Mouse (Mus musculus): ENCODE measurements around the gene Tepp. TPM values are rescaled to one million over a fixed set of nuclear protein-coding genes. Genes with fewer than 3 reads are reported as not detected.

The Tepp gene
- polyA plus RNA-seq, 1 experiment from 2014 or later: not detected

DNA sequence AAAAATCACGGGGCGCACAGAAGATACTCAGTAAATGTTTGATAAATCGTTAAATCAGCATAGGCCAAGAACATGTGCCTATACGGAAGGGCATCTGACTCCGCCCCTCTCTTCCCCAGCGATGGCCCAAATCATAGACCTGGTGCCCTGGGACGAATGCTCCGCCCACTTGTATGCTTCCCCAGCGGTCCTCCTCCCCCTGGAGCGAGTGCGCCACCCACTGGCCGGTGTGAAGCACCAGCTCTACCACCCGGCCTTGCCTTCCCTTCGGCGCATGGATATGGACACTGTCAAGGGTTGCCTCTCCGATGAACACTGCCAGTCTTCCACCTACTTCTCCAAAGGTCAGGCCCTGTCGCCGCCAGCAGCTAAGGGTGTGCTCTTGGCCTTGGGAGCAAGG, 2.5 kb downstream of the Tepp start:
- ATAC-seq (replicated peaks; ENCODE audit: low FRiP score): peak; percentile 34; the same call in 1 of the 2 replicates
- Histone ChIP-seq H3K36me3 (no peaks in the 10 kb centered on the region), H3K4me3 (replicated peaks) (no peak overlapping the region), H3K27me3 (0 out of 2 replicates have a peak, but pooled peaks cover 5% of the 10 kb centered on the region), H3K9me3 (replicated peaks) (0 out of 2 replicates have a peak, but pooled peaks cover 2% of the 10 kb centered on the region), H3K4me1 (no peaks in the 10 kb centered on the region), H3K9ac (no peak overlapping the region), H3K4me2 (no peak overlapping the region), H3K27ac (no peak overlapping the region)
- WGBS: 73% methylated on average over 18 of the region's 18 CpGs

DNA sequence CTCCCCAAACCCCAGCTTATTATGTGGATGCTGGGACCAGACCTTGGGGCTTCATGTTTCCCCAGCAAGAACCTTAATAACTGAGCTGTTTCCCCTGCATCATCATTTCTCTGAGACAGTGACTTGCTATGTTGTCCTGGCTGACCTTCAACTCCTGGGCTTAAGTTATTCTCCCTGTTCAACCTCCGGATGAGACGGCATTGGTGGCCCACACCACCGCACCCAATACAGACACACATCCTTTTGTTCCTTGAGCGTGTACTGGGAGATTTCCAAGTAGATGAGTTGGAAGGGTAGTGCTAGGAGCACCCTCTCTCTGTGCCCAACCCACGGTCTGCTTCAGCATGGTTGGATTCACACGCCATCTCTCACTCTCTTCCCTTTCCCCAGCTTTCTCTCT, 3.5 kb downstream of the Tepp start:
- no peak for ATAC-seq (replicated peaks; ENCODE audit: low FRiP score)
- no peaks in the 10 kb centered on the region for H3K36me3 ChIP-seq
- WGBS: 90% methylated on average over 6 of the region's 6 CpGs
- no peak overlapping the region for H3K4me3 ChIP-seq (replicated peaks)
- 0 out of 2 replicates have a peak, but pooled peaks cover 5% of the 10 kb centered on the region for H3K27me3 ChIP-seq
- no peaks in the 10 kb centered on the region for H3K4me1 ChIP-seq
- H3K9ac ChIP-seq: no peak overlapping the region
- H3K27ac ChIP-seq: no peak overlapping the region
- 0 out of 2 replicates have a peak, but pooled peaks cover 2% of the 10 kb centered on the region for H3K9me3 ChIP-seq (replicated peaks)
- H3K4me2 ChIP-seq: no peak overlapping the region

DNA sequence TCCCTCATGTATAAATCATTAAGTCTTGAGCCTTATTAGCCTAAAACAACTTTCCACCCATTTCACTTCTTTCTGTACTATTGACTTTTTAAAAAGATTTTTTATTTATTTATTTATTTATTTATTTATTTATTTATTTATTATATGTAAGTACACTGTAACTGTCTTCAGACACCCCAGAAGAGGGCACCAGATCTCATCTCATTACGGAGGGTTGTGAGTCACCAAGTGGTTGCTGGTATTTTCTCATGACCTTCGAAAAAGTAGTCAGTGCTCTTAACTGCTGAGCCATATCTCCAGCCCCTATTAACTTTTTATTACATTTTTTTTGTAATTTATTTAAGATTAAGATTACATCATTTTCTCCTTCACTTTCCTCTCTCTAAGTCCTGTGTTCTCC, 4.3 kb downstream of the Tepp start:
- H3K4me1 ChIP-seq: peaks cover under 1% of the 10 kb centered on the region; the same call in 1 of the 2 replicates
- H3K36me3 ChIP-seq: no peaks in the 10 kb centered on the region
- no peak for ATAC-seq (replicated peaks; ENCODE audit: low FRiP score)
- 0 out of 2 replicates have a peak, but pooled peaks cover 5% of the 10 kb centered on the region for H3K27me3 ChIP-seq
- H3K4me3 ChIP-seq (replicated peaks): no peak overlapping the region
- H3K9ac ChIP-seq: no peak overlapping the region
- no peak overlapping the region for H3K27ac ChIP-seq
- 65% methylated on average over 2 of the region's 2 CpGs for WGBS
- no peak overlapping the region for H3K4me2 ChIP-seq
- 0 out of 2 replicates have a peak, but pooled peaks cover 2% of the 10 kb centered on the region for H3K9me3 ChIP-seq (replicated peaks)

DNA sequence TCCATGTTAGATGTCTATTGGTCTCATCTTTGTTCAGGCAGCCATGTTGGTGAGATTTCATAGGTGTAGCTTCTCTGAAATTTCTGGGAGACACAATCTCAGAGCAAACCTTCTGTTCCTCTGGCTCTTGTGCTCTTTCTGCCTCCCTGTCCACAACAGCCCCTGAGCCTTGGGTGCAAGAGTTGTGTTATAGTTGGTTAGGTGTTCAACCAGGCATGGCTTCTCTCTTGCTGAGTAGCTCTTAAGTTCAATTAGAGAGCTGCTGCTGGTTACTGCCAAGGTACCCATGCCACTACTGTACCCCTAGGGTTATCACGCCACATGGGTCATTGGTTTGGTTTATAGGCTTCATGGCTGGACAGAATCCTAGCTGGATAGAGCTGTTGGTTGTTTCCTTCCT, 5.0 kb downstream of the Tepp start:
- Histone ChIP-seq H3K27ac (no peak overlapping the region), H3K9ac (no peak overlapping the region), H3K4me2 (no peak overlapping the region), H3K9me3 (replicated peaks) (0 out of 2 replicates have a peak, but pooled peaks cover 2% of the 10 kb centered on the region), H3K4me1 (peaks cover 7% of the 10 kb centered on the region), H3K4me3 (replicated peaks) (no peak overlapping the region), H3K36me3 (no peaks in the 10 kb centered on the region), H3K27me3 (0 out of 2 replicates have a peak, but pooled peaks cover 5% of the 10 kb centered on the region)
- WGBS: 78% methylated on average over 1 of the region's 1 CpGs
- ATAC-seq (replicated peaks; ENCODE audit: low FRiP score): no peak

DNA sequence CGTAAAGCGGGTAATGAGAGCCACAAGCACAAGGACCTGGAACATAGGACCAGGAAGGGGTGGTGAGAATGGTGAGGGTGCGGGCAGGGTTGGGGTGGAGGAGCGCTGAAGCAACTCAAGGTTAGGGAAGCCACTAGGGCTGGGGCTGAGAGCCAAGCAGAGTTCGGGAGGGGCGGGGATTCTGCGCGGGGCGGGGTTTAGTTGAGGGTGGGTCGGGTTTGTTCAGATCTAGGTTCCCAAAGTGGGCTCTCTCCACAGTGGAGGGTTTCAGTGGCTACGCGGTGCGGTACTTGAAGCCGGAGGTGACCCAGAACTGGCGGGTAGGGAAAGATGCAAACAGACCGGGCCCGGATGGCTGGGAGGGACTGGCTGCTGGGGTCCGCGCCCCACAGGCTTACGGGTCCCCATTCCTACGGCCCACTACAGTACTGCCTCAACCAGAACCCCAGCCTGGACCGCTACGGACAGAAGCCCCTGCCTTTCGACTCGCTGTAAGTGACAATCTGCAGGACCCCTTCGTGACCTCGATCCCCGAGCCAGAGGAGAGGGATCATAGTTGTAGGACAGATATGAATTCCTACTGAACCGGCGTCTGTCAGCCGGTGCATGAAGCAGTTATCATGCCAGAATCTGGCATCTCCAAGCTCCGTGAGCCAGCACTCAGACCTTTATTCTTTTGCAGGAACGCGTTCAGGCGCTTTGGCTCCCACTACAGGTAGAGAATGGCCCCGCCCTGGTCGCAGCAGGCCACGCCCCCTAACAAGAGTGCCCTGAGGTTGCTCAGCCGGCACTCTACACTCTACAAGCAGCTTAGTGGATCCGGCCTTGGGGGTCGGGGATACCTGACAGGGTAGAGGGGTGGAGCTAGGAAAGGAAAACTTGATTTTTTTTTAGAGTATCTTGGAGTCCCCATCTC, 10.1 kb downstream of the Tepp start:
- H3K9ac ChIP-seq: peak overlapping the region; percentile 50; the same call in 1 of the 2 replicates
- 2% methylated on average over 41 of the region's 41 CpGs for WGBS
- peak overlapping the region; percentile 52 for H3K4me3 ChIP-seq (replicated peaks)
- peaks cover 22% of the 10 kb centered on the region for H3K36me3 ChIP-seq
- no peak overlapping the region for H3K27ac ChIP-seq
- peaks cover 16% of the 10 kb centered on the region for H3K4me1 ChIP-seq
- H3K4me2 ChIP-seq: peak overlapping the region; percentile 98
- peak; percentile 87 for ATAC-seq (replicated peaks; ENCODE audit: low FRiP score)
- no peaks in the 10 kb centered on the region for H3K27me3 ChIP-seq
- 0 out of 2 replicates have a peak, but pooled peaks cover 2% of the 10 kb centered on the region for H3K9me3 ChIP-seq (replicated peaks)

DNA sequence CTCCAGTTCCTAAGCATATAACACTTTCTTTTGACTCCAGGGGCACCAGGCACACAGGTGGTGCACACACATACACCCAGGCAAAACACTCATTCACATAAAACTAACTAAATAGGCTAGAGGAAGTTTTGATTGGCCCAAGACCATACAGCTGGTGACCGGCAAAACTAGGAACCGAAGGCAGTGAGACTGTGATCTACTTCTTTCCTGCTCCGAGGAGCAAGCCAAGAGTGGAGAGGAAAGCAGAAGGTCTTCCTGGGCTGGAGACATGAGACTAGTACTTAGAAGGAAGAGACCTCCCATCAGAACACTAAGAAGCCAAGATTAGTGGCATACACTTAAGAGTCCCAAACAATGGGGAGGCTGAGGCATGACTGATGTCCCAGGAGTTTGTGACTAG, 12.8 kb downstream of the Tepp start:
- Histone ChIP-seq H3K4me1 (peaks cover 22% of the 10 kb centered on the region), H3K27me3 (no peaks in the 10 kb centered on the region), H3K4me2 (no peak overlapping the region), H3K4me3 (replicated peaks) (no peak overlapping the region), H3K9ac (no peak overlapping the region), H3K27ac (no peak overlapping the region), H3K36me3 (peaks cover 50% of the 10 kb centered on the region), H3K9me3 (replicated peaks) (no peaks in the 10 kb centered on the region)
- no peak for ATAC-seq (replicated peaks; ENCODE audit: low FRiP score)
- 68% methylated on average over 3 of the region's 3 CpGs for WGBS

DNA sequence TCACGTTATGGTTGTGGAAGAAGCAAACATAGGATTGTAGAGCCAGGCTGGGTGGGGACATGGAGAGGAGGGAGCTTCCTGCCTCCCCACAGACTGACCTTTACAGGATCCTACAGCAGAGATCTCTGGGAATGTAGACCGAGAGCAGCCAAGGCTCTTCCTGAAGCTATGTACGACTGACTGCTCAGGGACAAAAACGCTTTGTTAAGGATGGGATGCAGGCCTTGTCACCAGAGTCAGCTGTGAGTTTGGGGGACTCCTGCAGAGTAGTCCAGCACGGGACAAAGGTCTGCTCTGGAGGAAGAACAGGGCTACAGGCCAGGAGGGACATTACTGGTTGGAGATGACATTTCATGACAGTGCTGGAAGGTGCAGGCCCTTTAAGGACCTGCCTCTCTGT, 14.3 kb downstream of the Tepp start:
- Histone ChIP-seq H3K9ac (no peak overlapping the region), H3K4me2 (no peak overlapping the region), H3K27me3 (no peaks in the 10 kb centered on the region), H3K27ac (no peak overlapping the region), H3K4me3 (replicated peaks) (no peak overlapping the region), H3K9me3 (replicated peaks) (no peaks in the 10 kb centered on the region), H3K4me1 (peaks cover 26% of the 10 kb centered on the region), H3K36me3 (peaks cover 64% of the 10 kb centered on the region)
- ATAC-seq (replicated peaks; ENCODE audit: low FRiP score): no peak
- 67% methylated on average over 5 of the region's 5 CpGs for WGBS

DNA sequence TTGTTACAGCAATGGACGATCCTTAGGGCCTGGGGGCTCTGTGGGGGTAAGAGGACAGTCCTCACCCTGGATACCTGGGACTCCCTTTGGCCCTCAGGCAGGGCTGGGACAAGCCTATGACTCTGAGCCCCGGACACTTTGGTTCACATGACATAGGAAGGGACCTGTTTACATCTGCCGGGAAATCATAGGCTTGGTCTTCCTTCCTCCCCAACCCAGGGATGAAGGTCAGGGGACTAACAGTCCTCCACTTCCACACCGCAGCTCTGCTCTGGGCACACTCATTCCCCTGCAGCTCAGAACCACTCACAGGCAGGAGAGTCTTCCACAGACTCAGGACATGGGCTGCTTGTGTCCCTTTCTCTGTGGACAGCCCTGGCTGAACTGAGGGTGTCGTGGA, 16.5 kb downstream of the Tepp start:
- Histone ChIP-seq H3K27ac (no peak overlapping the region), H3K9me3 (replicated peaks) (no peaks in the 10 kb centered on the region), H3K4me2 (no peak overlapping the region), H3K36me3 (peaks cover 65% of the 10 kb centered on the region), H3K9ac (no peak overlapping the region), H3K4me1 (peaks cover 23% of the 10 kb centered on the region), H3K4me3 (replicated peaks) (no peak overlapping the region), H3K27me3 (no peaks in the 10 kb centered on the region)
- 89% methylated on average over 5 of the region's 5 CpGs for WGBS
- no peak for ATAC-seq (replicated peaks; ENCODE audit: low FRiP score)

DNA sequence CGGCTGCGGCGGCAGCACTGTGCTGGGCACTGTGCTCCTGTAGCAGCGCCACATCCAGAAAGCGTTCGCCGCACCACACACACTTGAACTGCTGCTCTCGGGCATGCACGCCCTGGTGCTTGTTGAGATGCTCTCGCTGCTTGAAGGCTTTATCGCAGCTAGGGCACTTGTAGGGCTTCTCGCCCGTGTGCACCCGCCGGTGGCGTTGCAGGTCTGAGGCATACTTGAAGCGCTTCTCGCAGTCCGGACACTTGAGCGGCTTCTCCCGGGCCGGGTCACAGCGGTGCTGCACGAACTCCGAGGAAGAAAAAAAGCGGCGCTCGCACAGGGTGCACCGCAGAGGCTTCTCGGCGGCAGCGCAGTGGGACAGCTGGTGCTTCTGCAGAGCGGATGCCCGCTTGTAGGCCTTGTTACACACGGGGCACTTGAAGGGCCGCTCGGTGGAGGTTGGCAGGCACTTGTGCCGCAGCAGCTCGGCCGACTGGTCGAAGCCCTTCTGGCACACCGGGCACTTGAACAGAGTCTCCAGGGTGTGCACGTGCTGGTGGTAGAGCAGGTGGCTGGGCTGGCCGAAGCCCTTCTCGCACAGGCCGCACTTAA, 17.6 kb downstream of the Tepp start:
- Histone ChIP-seq H3K4me3 (replicated peaks) (no peak overlapping the region), H3K27me3 (no peaks in the 10 kb centered on the region), H3K9me3 (replicated peaks) (no peaks in the 10 kb centered on the region), H3K9ac (no peak overlapping the region), H3K36me3 (peaks cover 65% of the 10 kb centered on the region), H3K4me2 (no peak overlapping the region), H3K4me1 (peaks cover 30% of the 10 kb centered on the region), H3K27ac (no peak overlapping the region)
- no peak for ATAC-seq (replicated peaks; ENCODE audit: low FRiP score)
- 88% methylated on average over 45 of the region's 46 CpGs for WGBS

DNA sequence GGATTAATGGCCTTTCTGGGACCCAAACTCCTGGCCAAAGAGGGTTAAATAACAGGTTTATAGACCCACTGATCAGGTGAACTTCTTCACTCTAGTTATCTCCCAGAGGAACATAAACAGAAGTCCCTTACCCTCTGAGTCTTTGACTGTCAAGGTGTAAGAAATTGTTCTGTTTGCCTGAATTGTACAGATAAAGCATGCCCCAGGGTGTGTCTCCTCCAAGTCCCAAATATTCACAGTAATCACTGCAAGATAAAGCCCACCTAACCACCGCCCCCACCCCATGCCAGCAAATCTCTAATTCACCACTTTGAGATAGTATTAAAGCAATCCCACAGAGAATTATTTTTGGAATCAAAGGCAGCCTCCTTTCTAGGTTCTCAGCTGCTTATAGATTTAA, 20.0 kb downstream of the Tepp start:
- 73% methylated on average over 1 of the region's 1 CpGs for WGBS
- peak overlapping the region; percentile 68 for H3K4me3 ChIP-seq (replicated peaks)
- no peaks in the 10 kb centered on the region for H3K27me3 ChIP-seq
- peak overlapping the region; percentile 65 for H3K4me2 ChIP-seq
- H3K4me1 ChIP-seq: peaks cover 36% of the 10 kb centered on the region
- no peak overlapping the region for H3K27ac ChIP-seq
- H3K36me3 ChIP-seq: peaks cover 62% of the 10 kb centered on the region
- H3K9ac ChIP-seq: peak overlapping the region; percentile 68; the same call in 1 of the 2 replicates
- no peaks in the 10 kb centered on the region for H3K9me3 ChIP-seq (replicated peaks)
- no peak for ATAC-seq (replicated peaks; ENCODE audit: low FRiP score)

DNA sequence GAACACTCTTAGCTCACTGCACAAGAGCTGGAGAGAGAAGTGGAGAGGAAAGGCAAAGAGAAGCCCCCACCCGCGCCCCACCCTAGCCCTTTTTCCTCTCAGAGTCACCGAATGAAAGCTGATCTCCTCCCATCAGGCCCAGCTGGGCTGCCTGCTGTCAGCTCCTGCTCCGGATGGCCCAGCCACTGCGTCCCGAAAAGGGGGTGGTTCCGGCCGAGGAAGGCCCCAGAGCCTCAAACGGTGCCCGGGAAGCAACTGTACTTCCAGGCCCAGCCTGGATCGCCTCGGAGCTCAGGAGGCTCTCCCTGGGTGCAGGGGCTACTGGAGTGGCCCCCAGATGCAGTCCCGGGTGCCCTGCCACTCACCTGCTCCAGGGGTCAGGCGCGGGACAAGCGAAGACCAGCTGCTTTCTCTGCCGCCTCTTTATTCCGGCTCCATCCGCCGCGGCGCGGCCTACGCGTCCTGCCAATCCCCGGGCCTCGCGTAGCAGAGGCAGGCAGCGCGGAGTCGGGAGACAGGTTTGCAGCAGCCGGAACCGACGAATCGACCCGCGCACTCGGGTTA, 20.9 kb downstream of the Tepp start:
- peak overlapping the region; percentile 68 for H3K9ac ChIP-seq
- peaks cover 62% of the 10 kb centered on the region for H3K36me3 ChIP-seq
- ATAC-seq (replicated peaks; ENCODE audit: low FRiP score): peak; percentile 50
- peaks cover 36% of the 10 kb centered on the region for H3K4me1 ChIP-seq
- no peaks in the 10 kb centered on the region for H3K9me3 ChIP-seq (replicated peaks)
- peak overlapping the region; percentile 68 for H3K4me3 ChIP-seq (replicated peaks)
- under 1% methylated on average over 38 of the region's 38 CpGs for WGBS
- peak overlapping the region; percentile 65 for H3K4me2 ChIP-seq
- H3K27me3 ChIP-seq: no peaks in the 10 kb centered on the region
- H3K27ac ChIP-seq: peak overlapping the region; percentile 100
